Mouse (Mus musculus) hindlimb bud, embryonic 11.5 days (tissue): ENCODE data around the gene Kdm1b.

Experiments used
- DNase-seq: peaks from one replicate; pipeline ENCODE4 v3.0.0-alpha.2; 2012; ENCODE audit warnings: low read depth, low spot score; ENCODE audit errors: extremely low spot score

The Kdm1b gene

DNA sequence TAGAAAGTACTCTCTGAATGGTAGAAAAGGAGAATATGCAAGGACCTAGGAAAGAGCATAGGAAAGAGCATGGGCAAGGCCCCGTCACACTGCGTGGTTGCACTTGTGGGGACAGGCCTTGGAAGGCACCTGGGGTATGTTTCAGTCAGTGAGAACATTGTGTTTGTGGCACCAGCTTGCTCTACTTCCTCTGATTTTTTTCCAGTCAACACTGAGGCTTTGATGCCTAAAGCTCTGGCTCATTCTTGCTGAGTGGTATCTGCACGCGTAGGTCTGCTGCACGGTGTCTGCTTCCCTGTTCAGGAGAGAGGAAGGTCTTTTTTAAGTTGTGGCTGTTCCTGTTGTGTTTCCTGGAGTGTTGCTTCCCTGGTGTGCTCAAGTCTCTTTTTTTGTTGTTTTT lies 13.5 kb downstream of the Kdm1b start:
- DNase-seq, result no peak

DNA sequence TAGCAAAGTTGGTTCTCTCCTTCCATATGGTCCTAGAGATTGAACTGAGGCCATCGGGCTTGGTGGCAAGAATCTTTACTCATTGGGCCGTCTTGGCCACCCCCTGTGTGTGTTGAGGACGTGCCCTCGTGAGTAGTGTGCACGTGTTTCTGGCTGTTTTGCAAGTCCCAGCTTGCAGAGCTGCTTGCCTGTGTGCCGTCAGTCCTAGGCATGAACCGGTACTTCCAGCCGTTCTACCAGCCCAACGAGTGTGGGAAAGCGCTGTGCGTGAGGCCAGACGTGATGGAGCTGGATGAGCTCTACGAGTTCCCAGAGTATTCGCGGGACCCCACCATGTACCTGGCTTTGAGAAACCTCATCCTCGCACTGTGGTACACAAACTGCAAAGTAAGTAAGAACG lies 19.5 kb downstream of the Kdm1b start:
- DNase-seq, result no peak

DNA sequence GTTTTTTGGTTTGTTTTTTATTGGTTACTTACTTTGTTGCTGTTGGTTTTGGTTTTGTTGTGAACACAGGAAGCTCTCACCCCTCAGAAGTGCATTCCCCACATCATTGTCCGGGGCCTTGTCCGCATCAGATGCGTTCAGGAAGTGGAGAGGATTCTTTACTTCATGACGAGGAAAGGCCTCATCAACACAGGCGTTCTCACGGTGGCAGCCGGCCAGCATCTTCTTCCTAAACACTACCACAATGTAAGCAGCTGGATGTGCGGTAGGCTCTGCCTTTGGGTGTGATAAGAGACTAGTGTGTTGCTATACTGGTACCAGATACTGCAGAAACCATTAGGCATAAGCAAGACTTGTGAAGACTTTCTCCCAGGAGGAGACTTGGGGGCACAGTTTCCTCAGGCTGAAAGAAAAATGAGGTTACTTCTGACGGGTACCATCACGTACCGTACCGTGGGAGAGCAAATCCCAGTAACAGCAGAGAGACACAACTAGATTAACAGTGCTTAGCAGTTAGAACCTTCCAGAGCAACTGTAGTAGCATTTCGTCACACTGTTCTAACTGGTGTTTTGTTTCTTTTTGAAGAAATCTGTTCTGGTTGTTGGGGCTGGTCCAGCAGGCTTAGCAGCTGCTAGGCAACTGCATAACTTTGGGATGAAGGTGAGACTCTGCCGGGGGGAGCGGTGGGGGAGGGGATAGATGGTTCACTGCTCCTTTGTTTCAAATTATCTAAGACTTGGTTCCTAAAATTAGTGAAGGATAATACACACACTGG lies 20.9 kb downstream of the Kdm1b start:
- DNase-seq, result no peak

DNA sequence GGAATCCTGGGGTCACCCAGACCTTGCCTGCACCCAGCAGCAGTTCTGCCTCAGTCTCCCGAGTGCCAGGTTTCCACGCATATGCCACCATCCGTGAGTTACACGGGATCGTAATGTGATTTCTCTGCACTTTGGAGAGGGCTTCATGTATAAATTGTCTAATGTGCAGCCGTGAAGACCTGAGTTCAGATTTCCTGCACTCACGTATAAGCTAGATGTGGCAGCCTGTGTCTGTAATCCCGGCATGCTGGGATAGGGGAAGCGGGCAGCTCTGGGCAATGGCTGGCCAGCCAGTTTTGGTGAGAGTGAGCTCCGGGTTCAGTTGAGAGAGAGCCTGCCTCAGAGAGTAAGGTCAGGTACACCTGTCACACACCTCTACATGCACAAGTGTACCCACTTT lies 23.2 kb downstream of the Kdm1b start:
- DNase-seq, result no peak

DNA sequence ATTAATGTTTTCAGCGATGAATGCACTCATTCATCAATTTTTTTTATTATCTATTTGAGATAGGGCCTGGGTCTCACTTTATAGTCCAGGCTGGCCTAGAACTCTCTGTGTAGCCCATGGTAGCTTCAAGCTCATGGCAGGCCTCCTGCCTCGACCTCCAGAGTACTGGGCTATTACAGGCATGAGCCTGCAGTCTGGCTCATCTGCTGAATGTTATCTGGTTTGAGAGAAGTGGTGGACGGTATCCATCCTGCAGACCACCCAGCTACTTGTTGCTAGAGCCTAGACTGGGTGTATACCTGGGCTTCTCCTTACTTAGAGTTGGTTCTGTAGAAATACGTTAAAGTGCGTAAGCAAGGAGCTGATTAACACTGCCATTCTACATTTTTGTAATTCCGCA lies 23.7 kb downstream of the Kdm1b start:
- no peak for DNase-seq

DNA sequence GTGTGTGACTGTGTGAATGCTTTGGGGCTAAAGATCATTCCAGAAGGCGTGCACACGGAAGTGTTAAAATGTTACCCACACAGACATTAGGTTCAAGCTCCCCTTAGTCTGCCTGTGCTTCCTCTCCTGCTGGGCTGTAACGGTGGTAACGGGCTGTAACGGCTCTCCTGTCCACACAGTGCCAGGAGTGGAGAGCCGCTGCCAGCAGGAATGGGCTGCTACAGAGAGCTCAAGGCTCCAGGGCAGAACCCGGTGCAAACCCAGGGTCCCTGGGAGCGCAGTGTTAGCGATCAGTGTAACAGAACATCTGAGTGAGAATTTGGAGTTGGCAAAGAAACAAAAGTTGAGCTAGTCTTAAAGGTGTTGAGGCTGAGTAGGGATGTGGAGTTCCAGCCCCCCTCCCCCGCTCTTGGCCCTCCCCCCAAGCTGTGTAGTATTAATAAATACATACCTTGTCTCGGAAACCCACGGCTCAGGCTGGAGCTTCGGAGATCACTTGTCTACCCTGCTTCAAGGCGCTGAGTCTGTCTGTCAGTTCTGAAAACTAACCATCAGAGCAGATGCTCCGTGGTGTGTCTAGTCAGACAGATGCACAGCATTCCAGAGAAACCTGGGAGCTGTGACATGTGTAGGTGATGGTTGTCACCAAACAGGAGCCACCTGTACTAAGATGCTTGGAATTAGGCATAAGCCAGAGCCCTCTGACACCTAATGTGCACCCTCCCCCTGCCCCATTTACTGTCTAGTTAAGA lies 27.2 kb downstream of the Kdm1b start:
- DNase-seq, result no peak

DNA sequence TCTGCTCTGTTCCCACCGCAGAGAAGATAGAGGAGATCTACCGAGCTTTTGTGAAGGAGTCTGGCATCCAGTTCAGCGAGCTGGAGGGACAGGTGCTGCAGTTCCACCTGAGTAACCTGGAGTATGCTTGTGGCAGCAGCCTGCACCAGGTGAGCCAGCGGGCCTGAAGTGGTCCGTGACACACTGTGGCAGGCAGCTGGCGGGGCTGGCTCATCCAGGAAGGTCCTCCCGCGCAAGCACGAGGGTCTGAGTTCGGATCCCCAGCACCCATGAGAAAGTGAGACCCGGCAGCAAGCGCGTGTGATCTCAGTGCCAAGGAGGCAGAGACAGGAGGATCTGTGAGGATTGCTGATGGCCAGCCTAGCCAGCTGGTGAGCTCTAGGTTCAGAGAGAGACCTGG lies 28.6 kb downstream of the Kdm1b start:
- no peak for DNase-seq

DNA sequence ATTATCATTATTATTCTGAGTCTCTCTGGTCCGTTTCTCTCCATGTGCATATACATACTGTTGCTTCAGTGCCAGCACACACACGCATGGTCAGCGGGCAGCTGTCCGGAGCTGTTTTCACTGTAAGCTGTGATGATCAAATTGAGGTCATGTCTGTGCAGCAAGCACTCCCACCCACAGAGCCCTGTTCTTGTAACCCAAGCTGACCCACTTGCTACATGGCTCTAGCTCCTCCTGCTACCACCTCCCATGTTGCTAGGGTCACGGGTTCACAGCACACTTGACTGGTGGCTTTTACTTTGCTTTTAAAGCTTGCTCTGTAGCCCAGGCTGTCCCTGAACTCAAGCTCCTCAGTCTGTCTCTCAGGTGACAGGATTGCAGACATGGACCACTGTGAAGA lies 29.2 kb downstream of the Kdm1b start:
- DNase-seq, result no peak

DNA sequence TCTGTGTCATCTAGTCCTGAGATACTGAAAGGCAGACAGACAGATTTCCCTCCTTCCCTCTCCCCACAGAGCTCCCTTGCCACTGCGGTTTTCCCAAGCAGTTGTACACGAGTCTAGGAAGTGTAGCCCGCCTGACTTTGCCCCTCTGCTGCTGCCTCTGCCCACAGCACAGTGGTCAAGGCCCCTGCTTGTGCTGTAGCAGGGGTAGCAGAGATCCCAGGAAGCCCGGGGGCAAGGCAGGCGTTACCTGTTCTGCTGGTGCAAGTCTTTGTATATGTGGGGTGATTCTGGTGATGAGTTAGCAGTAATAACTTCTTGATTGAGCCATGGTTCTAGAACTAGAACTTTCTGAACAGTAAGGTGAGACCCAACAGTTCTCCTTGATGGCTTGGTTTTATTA lies 32.9 kb downstream of the Kdm1b start:
- no peak for DNase-seq

DNA sequence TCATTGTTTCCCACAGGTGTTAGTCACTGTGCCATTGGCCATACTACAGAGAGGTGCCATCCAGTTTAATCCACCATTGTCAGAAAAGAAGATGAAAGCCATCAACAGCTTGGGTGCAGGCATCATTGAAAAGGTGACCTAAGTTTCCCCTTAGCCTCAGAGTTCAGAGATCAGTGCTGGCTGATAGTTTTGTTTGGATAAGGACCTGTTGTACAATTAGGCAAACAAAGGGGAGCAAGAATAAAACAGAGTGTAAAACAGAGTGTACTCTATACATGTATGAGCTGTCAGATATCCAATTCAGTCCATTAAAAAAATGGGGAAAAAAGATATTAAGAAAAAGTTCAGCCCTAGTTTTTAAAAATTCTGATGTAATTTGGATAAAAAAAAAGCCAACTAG lies 34.1 kb downstream of the Kdm1b start:
- DNase-seq, result no peak

DNA sequence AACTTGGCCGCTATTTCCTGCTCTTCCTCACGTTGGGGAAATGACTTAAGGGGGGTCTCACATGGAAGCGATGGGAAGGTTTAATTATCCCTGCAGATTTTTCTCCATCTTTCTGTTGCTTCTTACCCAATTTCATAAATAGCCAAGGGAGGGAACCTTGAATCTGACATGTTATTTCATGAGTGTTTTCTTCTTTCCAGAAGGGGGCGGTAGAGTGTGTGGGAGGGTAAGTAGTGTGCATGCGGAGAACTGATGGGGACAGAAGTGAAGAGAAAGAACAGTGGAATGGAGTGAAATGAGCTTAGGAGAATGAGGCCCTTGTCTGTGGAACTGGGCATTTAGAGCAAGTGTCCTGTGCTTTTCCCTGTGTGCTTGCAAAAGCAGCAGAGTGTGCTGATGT lies 35.5 kb downstream of the Kdm1b start:
- no peak for DNase-seq

DNA sequence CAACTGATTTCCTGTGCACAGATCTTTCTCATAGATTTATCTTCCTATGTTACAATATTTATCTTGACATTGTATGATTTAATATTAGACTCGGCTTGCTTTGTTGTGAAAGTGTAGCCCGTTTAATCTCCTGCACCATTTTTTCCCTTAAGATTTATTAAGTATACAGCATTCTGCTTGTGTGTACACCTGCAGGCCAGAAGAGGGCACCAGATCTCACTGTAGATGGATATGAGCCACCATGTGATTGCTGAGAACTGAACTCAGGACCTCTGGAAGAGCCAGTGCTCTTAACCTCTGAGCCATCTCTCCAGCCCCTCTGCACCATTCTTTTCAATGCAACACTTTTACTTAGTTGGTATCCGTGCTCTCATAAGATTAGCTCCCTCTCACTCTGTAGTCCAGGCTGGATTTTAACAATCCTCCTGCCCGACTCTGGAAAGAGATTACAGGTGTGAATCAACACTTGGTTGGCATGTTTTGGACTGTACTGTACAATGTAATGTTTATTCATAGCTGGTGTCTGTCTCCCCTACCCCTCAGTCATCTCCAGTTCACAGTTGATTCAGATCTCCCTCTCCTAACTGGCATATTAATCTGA lies 37.7 kb downstream of the Kdm1b start:
- no peak for DNase-seq

DNA sequence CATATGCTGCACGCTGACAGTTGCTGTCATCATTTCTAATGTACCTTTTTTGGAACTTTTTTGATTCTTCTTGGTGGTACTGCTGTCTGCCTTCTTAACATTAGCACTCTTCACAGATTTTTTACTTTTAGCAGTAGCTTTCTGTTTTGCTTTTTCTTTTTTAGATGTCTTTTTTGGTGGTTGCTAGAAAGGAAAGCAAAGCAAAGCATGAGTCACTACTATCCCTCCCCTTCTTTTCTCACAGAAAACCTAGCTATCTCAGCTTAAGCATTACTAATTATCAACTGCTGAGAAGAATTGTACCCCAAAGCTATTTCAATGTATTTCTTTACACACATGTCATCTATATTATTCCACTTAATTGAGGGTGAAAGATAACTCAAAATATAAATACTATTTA lies 45.1 kb downstream of the Kdm1b start:
- no peak for DNase-seq

DNA sequence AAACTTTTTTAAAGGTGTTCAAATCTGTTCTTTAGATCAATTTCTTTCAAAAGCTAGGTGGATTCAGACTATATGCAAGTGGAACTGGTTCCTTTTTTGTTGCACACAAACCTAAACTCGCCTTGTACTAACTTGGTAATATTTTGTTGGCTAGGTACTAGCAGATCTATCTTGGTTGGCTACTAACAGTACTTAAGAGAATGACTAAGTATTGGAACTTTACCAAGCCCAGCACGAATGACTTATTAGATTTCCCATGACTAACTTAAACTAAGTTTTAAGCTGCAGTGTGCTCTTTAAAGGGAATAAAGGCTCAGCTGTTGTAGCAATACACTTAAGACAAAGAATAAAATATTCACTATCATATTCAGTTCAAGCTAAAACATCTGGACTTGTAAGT lies 46.0 kb downstream of the Kdm1b start:
- DNase-seq, result no peak

DNA sequence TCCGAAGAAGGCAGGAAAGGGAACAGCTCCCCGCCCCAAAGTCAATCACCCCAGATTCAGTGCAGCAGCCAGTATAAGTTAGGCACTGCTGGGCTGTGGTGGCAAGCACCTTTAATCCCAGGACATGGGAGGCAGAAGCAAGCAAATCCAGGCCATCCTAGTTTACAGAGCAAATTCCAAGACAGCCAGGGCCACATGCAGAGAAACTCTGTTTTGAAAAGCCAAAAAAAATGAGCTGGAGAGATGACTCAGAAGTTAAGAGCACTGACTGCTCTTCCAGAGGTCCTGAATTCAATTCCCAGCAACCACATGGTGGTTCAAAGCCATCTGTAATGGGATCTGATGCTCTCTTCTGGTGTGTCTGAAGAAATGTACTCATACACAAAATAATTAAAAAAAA lies 50.5 kb downstream of the Kdm1b start:
- no peak for DNase-seq

DNA sequence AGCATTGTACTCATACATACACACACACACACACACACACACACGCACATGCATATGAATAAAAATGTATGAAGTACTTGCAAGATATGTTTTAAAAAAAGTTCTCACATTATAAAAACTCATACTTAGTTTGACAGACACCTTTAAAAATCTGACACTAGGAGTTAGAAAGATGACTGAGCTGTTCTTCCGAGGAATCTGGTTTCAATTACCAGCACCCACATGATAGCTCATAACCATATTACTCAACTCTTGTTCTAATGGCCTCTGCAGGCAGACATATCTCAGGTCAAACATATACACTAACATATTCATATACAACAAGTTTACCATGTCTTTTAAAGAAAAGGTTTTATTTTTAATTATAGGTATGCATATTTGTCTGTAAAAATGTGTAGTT lies 53.3 kb downstream of the Kdm1b start:
- no peak for DNase-seq

DNA sequence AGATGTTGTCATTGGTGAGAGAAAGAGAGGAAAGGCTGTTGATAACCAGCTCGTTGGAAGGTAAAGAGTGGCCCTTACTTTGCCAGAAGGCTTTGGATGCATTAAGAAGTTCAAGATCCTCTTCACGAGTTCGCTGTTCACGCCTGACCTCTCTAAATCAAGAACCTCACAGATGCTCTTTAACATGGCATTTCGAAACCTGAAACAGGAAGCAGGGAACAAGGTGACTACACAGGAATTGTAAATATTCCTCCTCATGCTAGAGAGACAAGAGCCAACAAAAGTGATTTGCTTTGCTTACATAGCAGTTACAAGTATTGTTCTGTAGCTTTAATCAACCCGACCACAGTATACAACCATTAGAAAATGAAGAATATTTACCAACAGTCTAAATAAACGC lies 56.0 kb downstream of the Kdm1b start:
- DNase-seq, result no peak

DNA sequence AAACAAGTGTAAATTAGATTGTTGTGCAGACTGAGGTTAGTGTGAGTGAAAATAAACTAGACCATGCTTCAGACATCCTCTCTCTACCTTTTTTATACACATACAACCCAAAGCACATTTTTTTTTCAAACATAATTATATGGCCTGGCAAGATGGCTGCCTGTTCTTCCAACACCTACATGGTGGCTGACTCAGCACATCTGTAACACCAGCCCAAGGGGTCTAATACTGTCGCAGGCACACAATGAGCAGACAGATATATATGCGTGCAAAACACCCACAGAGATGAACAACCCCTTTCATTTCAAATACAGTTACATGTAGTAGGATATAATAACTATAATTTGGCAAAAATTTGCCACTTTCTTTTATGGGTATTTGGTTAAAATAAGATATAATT lies 57.3 kb downstream of the Kdm1b start:
- no peak for DNase-seq

DNA sequence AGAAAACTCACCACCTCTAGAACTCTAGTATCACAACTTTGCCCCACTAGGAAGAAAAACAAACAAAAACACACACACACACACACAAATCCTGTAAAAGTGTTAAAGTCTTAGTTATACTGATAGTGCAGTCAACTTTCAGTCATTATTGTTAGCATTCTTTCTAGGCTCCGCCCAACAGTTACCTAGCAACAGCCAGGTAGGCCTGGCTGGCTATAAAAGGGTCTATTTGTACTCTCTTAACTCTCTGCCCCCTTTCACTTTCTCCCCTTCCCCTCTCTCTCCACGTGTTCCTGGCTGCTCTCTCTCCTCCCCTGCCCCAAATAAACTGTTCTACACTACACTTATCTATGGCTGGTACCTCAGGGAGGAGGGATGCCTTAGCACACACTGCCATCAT lies 60.8 kb downstream of the Kdm1b start:
- no peak for DNase-seq

DNA sequence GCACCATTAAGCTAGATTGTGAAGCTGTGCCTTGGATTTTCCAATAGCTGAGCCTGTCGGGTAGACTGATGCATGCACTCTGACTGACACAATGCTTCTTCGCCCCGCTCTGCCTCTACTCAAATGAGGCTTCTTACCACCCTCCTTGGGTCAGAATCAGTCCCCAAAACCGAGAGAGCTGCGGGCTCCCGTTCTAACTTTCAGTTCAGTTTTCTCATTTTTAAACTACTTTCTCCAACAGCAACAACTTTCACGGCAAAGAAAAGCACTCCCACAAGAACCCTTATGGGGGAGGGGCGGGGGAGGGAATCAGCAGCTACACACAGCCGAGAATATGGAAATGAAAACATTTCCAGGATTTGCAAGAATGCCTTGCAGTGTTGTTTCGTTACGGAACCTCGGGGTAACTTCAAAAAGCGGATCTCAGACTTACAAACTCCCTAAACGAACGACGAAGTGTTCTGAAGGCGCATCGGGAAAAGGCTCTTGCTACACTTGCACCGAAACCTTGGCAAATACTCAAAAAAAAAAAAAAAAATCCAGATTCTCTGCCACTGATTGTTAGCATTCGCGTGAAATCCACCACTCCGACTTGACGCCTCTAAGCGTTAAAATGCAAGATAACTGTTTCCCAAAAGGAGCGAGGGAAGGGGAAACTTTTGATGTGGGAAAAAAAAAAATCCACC lies 61.7 kb downstream of the Kdm1b start:
- no peak for DNase-seq

DNA sequence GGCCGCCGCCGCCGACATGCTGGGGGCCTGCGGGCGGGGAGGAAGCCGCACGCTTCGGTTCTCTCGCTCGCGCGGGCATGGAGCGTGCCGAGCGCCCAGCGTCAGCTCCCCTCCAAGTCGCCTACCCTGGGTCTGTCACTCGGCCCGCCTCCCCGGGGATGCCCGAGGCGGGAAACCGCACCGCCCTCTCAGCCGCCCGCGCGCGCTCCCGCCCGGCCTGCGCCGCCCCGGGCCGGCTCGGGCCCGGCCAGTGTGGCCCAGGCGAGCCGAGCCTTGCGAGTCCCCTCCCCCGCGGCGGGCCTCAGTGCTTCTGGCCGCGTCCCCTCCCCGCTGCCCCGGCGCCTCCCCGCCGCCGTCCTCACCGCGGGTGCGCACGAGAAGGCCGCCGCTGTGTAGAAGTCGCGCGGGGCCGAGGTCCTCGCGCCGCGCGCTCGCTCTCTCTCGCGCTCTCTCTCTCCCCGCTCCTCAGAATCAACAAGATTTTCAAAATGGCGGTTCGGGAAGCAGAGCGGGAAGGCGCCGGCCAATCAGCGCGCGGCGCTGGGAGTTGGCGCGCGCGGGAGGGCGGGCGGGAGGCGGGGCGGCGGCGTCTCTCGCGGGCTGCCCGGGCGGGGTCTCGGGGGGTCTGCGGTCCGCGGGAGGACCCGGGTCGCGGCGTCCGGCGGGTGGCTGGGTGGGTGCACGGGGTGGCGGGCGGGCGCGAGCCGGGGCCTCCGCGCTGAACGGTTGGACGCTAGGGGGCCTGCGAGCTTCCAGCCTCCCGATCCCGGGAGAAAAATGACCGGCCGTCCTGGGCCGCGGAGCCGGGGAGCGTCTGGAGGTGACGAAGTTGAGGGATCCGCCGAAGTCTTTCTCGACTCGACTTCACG lies 62.6 kb downstream of the Kdm1b start, which contains the start of gene Dek:
TSS of gene Dek (minus strand) at position 491 of the 869 bp plus-strand sequence.
- DNase-seq, result no peak
